Mouse (Mus musculus) T-helper 2 cell (primary cell): ENCODE results near the gene Zbtb43.

Source experiments
- in situ Hi-C: fragments of 300-600 bp; cut with MboI, MseI; formaldehyde crosslinking; loops from one replicate; pipeline ENCODE4 v1.15.1; 2025; ENCODE audit warnings: high pct_unique_total_duplicates

The Zbtb43 gene

DNA sequence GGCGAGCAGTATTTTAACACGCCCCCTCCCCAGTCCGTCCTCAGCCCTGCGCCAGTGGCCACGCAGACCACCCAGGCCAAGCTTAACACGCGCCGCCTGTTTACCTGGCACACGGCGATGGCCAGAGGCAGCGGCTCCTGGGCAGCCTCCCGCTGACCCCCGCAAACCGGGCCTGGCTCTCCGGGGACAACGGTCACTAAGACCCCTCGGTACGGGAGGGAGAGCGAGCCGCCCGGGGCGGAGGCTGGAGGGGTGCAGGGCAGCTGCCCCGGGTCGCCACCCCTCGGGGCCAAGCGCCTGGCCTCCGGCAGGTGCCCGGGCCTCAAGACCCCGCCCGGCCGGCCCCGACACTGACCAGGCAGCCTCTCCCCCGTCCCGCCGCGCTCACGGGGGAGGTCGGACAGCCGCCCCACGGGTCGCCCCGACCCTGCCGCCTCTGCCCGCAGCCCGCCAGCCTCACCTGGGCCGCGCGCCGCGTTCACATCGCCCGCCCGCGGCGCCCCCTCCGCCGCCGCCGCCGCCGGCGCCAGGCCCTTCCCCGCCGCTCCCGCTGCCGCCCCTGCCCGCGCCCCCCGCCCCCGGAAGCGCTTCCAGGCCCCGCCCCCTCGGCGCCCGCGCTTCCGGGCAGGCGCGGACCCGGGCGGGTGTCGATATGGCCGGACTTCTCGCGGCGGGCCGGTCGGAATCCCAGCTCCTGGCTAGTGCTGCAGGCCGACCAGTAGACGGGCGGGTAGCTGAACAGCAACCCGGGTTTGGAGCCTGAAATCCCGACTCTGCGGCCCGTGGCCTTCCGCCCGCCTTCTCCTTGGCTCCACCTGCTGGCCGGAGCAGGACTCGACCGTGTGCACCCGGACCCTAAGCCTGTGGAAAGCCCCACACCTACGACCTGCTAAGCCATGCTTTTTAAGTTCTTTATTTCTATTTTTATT lies 37.3 kb downstream of the Zbtb43 start, which contains the start of gene Zbtb34:
Gene Zbtb34, minus strand, starts transcription at position 554 of the 929 bp plus-strand sequence.
- in situ Hi-C loops, result no loop called here

DNA sequence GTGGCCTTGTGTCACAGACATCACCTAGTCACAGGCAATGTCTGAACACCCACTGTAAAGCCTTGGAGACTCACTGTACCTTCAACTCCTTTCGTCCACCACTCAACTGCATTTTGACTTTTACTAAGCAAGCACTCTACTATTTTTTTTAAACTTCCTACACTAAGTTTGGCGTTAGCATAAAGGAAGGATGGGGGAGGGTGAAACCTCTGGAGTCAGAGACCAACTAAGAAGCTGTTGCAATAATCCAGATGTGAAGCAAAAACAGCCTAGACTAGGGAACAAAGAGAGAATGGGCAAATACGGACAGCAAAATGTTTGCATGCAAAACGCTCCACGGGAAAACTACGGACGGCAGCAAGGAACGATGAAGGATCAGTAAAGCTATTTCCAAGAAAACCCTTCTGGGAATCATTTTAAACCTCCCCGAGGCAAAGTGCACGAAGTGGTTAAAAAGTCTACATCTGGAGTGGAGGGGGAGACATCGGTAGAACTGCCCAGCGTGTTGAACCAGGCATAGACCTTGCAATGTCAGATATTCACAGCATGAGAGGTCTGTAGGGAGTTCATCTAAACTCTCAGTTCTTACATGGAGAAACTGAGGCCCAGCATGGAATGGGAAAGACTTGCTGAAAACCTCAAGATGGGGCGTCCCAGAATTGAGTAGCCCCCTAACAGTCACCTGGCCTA lies 38.1 kb downstream of the Zbtb43 start:
- in situ Hi-C loops, result no loop called here

DNA sequence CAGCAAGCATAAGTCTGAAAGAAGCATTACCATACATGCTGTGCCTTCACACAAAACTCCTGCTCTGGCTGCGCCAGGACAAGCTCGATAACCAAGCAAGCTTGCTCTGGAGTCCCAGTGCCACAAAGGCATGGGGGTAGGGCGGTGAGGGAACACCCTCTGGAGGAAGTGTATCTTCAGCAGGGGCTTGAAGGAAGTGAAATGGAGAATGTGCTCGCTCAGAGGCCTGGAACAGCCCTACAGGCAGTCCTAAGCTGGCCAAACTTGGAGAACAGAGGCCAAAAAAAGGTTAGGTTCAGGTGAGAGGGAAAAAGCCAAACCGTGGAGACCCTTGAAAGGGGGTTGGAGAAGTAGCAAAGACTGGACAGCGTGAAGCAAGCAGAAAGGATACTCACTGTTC lies 39.0 kb downstream of the Zbtb43 start:
- in situ Hi-C loops, result no loop called here

DNA sequence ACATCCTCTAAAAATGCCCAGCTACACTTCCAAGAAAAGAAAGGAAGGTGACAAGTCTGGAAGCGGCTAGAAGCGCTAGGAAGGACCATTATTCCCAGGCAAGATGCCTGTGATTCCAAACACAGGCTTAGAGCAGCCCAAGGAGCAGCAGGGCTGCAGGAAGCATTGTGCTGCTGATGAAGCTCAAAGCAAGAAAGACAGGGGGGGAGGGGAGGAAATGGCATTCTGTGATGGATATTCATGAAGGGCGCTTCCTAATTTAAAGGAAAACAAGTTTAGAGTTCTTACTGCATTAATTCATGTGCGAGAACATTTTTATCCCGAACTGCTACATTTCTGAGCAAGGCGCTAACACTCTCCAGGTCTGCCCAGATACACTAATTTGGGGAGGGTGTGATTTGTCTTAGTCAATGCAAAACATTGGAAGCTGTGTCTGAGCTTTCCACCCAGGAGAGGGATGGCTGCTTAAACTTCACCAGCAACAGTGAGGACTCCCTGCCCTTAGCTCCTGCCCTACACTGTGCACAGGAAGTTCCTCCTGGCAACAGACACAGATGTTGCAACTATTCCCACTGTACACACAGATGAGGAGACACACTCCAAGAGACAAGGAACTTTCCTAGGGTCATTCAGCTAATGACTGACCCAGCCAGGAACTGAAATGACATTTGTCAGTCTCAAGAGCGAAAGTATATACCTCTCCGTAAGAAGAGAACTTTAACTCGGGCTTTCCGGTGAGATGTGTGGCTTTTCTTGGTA lies 41.5 kb downstream of the Zbtb43 start:
- in situ Hi-C loops, result no loop called here

DNA sequence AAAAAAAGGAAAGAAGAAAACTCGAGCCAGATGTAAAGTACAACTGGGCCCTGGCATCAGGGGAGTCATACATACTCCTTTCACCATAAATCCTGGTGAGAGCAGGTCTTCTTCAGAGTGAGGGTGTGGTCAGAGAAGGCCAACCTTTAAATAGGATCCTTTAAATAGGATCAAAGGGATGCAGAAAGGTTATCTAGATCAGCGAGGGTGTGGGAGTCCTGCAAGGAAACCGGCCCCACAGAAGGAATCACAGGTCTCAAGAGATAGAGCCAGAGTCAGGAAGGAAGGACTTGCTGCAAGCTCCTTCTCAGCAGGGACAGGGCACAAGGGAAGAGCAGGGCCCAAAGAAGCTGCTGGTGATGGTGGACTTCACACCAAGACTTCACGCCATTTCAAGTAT lies 50.9 kb downstream of the Zbtb43 start:
- in situ Hi-C loops, result no loop called here

DNA sequence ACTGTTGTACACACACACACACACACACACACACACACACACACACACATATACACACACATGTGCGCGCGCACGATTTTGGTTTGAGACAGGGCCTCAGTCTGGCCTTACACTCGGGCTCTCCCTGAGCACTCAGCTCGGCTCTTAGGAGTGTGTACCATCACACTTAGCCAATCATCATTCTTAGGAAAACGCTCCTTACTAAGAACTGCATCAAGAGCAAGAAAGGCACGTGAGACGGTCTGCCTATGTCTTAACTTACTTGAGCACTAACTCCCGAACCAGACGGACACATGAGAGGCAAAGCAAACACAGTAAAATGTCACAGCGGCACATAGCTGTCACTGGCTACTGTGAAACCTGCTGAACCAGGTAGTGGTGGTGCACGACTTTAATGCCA lies 54.3 kb downstream of the Zbtb43 start:
- in situ Hi-C loops, result no loop called here

DNA sequence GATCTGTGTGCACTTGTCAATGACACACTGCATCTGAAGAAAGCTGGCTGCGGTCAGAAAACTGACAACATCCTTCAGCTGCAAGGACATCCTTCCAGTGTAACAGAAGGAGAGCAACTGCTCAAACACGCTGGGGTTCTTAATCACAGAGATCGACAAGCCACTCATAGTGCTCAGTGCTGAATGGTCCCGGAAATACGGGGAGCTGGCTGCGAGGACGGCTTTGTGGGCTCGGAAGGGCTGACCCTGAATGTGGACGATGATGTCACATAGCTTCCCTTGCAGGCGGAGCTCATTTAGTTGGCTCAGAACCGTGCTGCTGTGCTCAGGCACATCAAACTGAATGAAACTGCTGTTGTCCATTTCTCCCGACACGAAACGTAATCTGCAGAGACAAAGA lies 56.2 kb downstream of the Zbtb43 start:
- in situ Hi-C loops, result no loop called here

DNA sequence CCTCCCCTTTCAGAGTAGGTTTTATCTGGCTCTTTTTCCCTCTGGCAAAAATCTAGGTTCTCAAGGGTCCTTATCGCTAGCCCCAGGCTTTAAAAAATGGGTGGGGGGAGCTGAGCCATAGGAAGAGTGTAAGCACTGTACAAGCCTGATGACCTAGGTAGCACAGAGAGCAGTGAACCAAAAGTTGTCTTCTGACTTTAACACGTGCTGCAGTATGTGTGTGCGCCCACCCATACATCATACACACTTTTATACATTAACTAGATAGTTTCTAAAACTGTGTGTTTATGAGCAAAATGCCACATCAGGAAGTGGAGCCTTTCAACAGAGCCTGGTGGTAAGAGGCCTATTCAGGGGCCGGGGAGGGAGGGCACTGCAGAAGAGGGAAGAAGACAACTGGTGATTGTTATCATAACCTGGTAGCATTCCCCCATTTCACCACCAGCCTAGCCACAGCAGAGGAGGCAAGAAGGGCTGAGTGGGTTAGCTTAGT lies 64.8 kb downstream of the Zbtb43 start:
- in situ Hi-C loops, result no loop called here

DNA sequence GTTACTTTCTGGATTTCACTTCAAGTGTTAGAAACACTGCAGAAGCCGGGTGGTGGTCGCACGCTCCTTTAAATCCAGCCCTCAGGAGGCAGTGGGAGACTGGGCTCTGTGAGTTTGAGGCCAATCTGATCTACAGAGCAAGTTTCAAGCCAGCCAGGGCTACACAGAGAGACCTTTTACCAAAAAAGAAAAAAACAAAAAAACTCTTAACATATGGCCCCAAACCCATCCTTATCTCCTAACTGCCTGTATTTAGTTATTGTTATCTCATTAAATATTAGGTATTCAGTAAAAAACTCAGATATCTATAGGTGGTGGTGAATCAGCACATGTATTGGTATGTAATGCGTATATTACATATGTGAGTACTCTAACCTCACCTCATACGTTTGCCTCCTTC lies 65.7 kb downstream of the Zbtb43 start:
- in situ Hi-C loops, result no loop called here

DNA sequence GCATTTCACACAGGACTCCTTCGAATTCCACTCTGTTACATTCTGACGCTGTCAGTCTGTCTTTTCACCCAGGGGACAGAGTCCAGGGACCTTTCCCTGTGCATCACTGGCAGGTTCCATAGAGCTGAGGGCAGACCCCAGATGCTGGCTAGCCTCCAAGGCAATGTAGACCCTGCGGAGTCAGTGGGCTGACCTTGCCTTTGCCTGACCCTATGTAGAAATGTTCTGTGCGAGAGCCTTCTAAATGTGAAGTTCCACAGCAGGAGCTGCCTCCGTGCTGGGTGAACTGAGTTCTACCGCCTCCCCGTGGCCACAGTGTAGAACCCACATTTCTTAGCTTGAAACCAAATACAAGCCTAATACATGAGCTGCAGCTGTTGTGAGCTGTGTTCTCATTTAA lies 66.1 kb downstream of the Zbtb43 start:
- in situ Hi-C loops, result no loop called here

DNA sequence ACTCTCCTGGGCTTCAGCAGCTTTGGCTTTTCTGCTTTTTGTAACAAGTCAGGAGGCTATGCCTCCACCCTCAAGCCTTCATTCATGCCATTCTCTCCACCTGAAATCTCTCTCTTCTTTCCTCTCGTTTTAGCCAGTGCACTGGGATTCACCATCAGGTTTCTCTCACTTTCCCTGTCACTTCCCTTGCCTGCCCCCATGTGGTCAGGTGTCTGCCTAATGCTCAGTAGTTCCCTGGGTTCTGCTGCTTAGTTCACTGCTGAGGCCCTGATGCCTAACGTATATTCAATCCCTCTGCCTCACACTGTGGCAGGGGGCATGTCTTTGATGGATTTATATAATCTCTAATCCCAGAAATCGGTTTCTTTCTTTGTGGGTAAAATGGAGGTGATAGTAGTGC lies 67.1 kb downstream of the Zbtb43 start:
- in situ Hi-C loops, result no loop called here

DNA sequence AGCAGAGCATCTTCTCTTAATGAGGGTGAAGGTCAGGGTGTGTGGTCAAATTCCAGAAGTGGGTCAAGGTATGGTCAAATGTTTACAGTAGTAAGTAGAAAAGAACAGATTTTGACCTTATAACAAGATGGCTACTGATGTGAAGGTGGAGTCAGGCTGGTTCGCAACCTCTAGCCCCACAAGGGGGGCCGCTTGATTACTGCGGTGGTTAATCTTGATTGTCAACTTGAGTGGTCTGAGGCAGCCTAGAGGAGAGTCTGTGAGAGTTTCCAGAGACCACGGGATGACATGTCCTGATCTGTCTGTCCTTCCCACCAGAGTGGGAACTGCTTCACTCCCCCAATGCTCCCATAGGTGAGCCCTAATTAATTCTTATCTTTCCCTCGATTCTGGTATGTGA lies 67.8 kb downstream of the Zbtb43 start:
- in situ Hi-C loops, result no loop called here
